Mouse (Mus musculus) forebrain, embryonic 16.5 days (tissue): Measurements from ENCODE around the gene Cfap65. TPM values are rescaled to one million over a fixed set of nuclear protein-coding genes. Genes with fewer than 3 reads are reported as not detected.

Source experiments
- ATAC-seq: fragments of 200-750 bp; cut with Nextera tagmentation; 2 replicates; pipeline ENCODE4 v1.8.0; 2017; ENCODE audit warnings: mild to moderate bottlenecking, moderate library complexity
- H3K27ac ChIP-seq: fragments of 300-500 bp; sonication (generic); 2 replicates; pipeline ENCODE4 v1.5.1; 2014; ENCODE audit warnings: low read length, control low read depth
- H3K27me3 ChIP-seq: fragments of 300-500 bp; sonication (generic); replicated peaks from 2 replicates; pipeline ENCODE4 v1.6.1; 2014; ENCODE audit warnings: low read length; ENCODE audit not compliant: control insufficient read depth, insufficient read depth
- H3K36me3 ChIP-seq: fragments of 300-500 bp; sonication (generic); 2 replicates; pipeline ENCODE4 v1.6.1; 2014; ENCODE audit not compliant: control insufficient read depth, insufficient read depth
- H3K4me1 ChIP-seq: fragments of 300-500 bp; sonication (generic); replicated peaks from 2 replicates; pipeline ENCODE4 v1.6.1; 2014; ENCODE audit warnings: low read length; ENCODE audit not compliant: control insufficient read depth, insufficient read depth
- H3K4me2 ChIP-seq: fragments of 300-500 bp; sonication (generic); 2 replicates; pipeline ENCODE4 v1.6.1; 2014; ENCODE audit warnings: mild to moderate bottlenecking, low read length, control low read depth
- H3K4me3 ChIP-seq: fragments of 300-500 bp; sonication (generic); replicated peaks from 2 replicates; pipeline ENCODE4 v1.5.1; 2014; ENCODE audit warnings: mild to moderate bottlenecking, low read length, control low read depth
- H3K9ac ChIP-seq: fragments of 300-500 bp; sonication (generic); replicated peaks from 2 replicates; pipeline ENCODE4 v1.6.1; 2014; ENCODE audit warnings: low read depth, low read length, control low read depth
- H3K9me3 ChIP-seq: fragments of 300-500 bp; sonication (generic); 2 replicates; pipeline ENCODE4 v1.6.1; 2016; ENCODE audit warnings: low read length; ENCODE audit not compliant: control insufficient read depth
- WGBS: fragments of 180-500 bp; shearing (Covaris S2); extraction: QIAGEN DNeasy Blood & Tissue Kit; methylation state at CpG from one replicate; pipeline ENCODE4 v1.1.7; 2014; 5-methylcytosine and 5-hydroxymethylcytosine counted together
- polyA plus RNA-seq: library from polyadenylated mRNA; unstranded; fragments of >200 nt; fragmentation: Nextera tagmentation; extraction: Ambion mirVana; gene quantifications from 2 replicates; pipeline ENCODE4 v1.2.1, GENCODE M21; 2015

The Cfap65 gene
- polyA plus RNA-seq, 1 experiment from 2014 or later = 0.39 TPM

- under 1% methylated on average over 53 of the region's 66 CpGs for WGBS
- Histone ChIP-seq H3K4me3 (peak overlapping the region; percentile 36), H3K36me3 (no peaks in the 10 kb centered on the region), H3K4me1 (peaks cover 14% of the 10 kb centered on the region), H3K27ac (no peak overlapping the region), H3K9ac (peak overlapping the region; percentile 37; the same call in 1 of the 2 replicates), H3K27me3 (peaks cover 39% of the 10 kb centered on the region), H3K9me3 (no peaks in the 10 kb centered on the region), H3K4me2 (peak overlapping the region; percentile 56)
- ATAC-seq = no peak
Observed at GRCm38 (mm10) chr1:74900341-74901285, 34.8 kb downstream of the Cfap65 start.

GRCm38 (mm10) chr1:74898656-74899431, 36.6 kb downstream of the Cfap65 start:
- H3K27me3 ChIP-seq = peaks cover 54% of the 10 kb centered on the region
- no peaks in the 10 kb centered on the region for H3K36me3 ChIP-seq
- H3K9me3 ChIP-seq = no peaks in the 10 kb centered on the region
- no peak overlapping the region for H3K4me3 ChIP-seq
- no peak overlapping the region for H3K9ac ChIP-seq
- no peak overlapping the region for H3K27ac ChIP-seq
- 12% methylated on average over 7 of the region's 10 CpGs for WGBS
- H3K4me1 ChIP-seq = peaks cover 14% of the 10 kb centered on the region
- H3K4me2 ChIP-seq = no peak overlapping the region
- no peak for ATAC-seq

GRCm38 (mm10) chr1:74897976-74898375, 37.4 kb downstream of the Cfap65 start:
- WGBS = 5% methylated on average over 7 of the region's 7 CpGs
- Histone ChIP-seq H3K9ac (no peak overlapping the region), H3K27me3 (peaks cover 58% of the 10 kb centered on the region), H3K9me3 (no peaks in the 10 kb centered on the region), H3K4me1 (peaks cover 16% of the 10 kb centered on the region), H3K36me3 (no peaks in the 10 kb centered on the region), H3K4me3 (no peak overlapping the region), H3K27ac (no peak overlapping the region), H3K4me2 (no peak overlapping the region)
- no peak for ATAC-seq

- no peak overlapping the region for H3K9ac ChIP-seq
Observed at GRCm38 (mm10) chr1:74894966-74895365, 40.4 kb downstream of the Cfap65 start.

GRCm38 (mm10) chr1:74893134-74893855, 42.1 kb downstream of the Cfap65 start, which contains the start of gene Cryba2:
Cryba2 (minus strand) TSS chr1:74893143.
- Histone ChIP-seq H3K9ac (no peak within 1 kb of the TSS), H3K4me2 (peak within 1 kb of the TSS; percentile 35), H3K4me3 (peak within 1 kb of the TSS; percentile 24), H3K36me3 (no peaks in the 10 kb centered on the region), H3K27me3 (peaks cover 76% of the 10 kb centered on the region), H3K9me3 (no peaks in the 10 kb centered on the region), H3K27ac (no peak within 1 kb of the TSS), H3K4me1 (peaks cover 7% of the 10 kb centered on the region)
- peak; percentile 49 for ATAC-seq
- 3% methylated on average over 25 of the region's 25 CpGs for WGBS

More at GRCm38 (mm10) chr1:74894966-74895365, 40.4 kb downstream of the Cfap65 start:
- Histone ChIP-seq H3K27ac (no peak overlapping the region), H3K36me3 (no peaks in the 10 kb centered on the region), H3K4me2 (no peak overlapping the region), H3K27me3 (peaks cover 74% of the 10 kb centered on the region), H3K4me1 (peaks cover 12% of the 10 kb centered on the region), H3K9me3 (no peaks in the 10 kb centered on the region), H3K4me3 (no peak overlapping the region)
- WGBS = 21% methylated on average over 4 of the region's 4 CpGs
- ATAC-seq = no peak

GRCm38 (mm10) chr1:74892351-74893133, 42.9 kb downstream of the Cfap65 start:
- H3K27me3 ChIP-seq = peaks cover 77% of the 10 kb centered on the region
- H3K27ac ChIP-seq = no peak overlapping the region
- H3K4me2 ChIP-seq = peak overlapping the region; percentile 35
- peak; percentile 26 for ATAC-seq
- H3K4me3 ChIP-seq = peak overlapping the region; percentile 24
- H3K9me3 ChIP-seq = no peaks in the 10 kb centered on the region
- peaks cover 7% of the 10 kb centered on the region for H3K4me1 ChIP-seq
- H3K36me3 ChIP-seq = no peaks in the 10 kb centered on the region
- H3K9ac ChIP-seq = no peak overlapping the region
- under 1% methylated on average over 39 of the region's 39 CpGs for WGBS

- Histone ChIP-seq H3K9me3 (no peaks in the 10 kb centered on the region), H3K9ac (no peak overlapping the region), H3K27me3 (peaks cover 85% of the 10 kb centered on the region), H3K36me3 (no peaks in the 10 kb centered on the region), H3K4me1 (peaks cover 7% of the 10 kb centered on the region), H3K4me3 (no peak overlapping the region), H3K27ac (no peak overlapping the region), H3K4me2 (no peak overlapping the region)
- 3% methylated on average over 2 of the region's 8 CpGs for WGBS
- ATAC-seq = no peak
Observed at GRCm38 (mm10) chr1:74891513-74891912, 43.9 kb downstream of the Cfap65 start.

- H3K27me3 ChIP-seq = peaks cover 86% of the 10 kb centered on the region
- no peak within 1 kb of the TSS for H3K27ac ChIP-seq
- no peak for ATAC-seq
- peaks cover 24% of the 10 kb centered on the region for H3K4me1 ChIP-seq
- no peak within 1 kb of the TSS for H3K9ac ChIP-seq
- H3K4me3 ChIP-seq = peak within 1 kb of the TSS; percentile 16
- peak within 1 kb of the TSS; percentile 23; the same call in 1 of the 2 replicates for H3K4me2 ChIP-seq
- no peaks in the 10 kb centered on the region for H3K36me3 ChIP-seq
- no peaks in the 10 kb centered on the region for H3K9me3 ChIP-seq
- WGBS = under 1% methylated on average over 43 of the region's 43 CpGs
Observed at GRCm38 (mm10) chr1:74885369-74886042, 49.9 kb downstream of the Cfap65 start, which contains the start of gene Fev. Fev (minus strand) TSS chr1:74885419.
